Mouse (Mus musculus): ENCODE measurements around the gene Cops7a. TPM values are rescaled to one million over a fixed set of nuclear protein-coding genes. Genes with fewer than 3 reads are reported as not detected.

The Cops7a gene
- 100 to 1,000 TPM; 168 TPM for total RNA-seq (2021)
- long read RNA-seq, experiment 1, transcript Cops7a-202 (8 exons, 1,328 nt): minor isoform, 9 of 312 reads
- long read RNA-seq, experiment 1, transcript Cops7a-201 (8 exons, 1,817 nt): major isoform, 28 of 312 reads
- long read RNA-seq, experiment 1, partial matches to known transcripts: 34 of 312 reads
- long read RNA-seq, experiment 1, other reads (novel, unspliced or antisense): 240 of 312 reads
- long read RNA-seq, experiment 2, transcript Cops7a-201 (8 exons, 1,817 nt): major isoform, 10 of 186 reads
- long read RNA-seq, experiment 2, partial matches to known transcripts: 17 of 186 reads
- long read RNA-seq, experiment 2, other reads (novel, unspliced or antisense): 155 of 186 reads

DNA sequence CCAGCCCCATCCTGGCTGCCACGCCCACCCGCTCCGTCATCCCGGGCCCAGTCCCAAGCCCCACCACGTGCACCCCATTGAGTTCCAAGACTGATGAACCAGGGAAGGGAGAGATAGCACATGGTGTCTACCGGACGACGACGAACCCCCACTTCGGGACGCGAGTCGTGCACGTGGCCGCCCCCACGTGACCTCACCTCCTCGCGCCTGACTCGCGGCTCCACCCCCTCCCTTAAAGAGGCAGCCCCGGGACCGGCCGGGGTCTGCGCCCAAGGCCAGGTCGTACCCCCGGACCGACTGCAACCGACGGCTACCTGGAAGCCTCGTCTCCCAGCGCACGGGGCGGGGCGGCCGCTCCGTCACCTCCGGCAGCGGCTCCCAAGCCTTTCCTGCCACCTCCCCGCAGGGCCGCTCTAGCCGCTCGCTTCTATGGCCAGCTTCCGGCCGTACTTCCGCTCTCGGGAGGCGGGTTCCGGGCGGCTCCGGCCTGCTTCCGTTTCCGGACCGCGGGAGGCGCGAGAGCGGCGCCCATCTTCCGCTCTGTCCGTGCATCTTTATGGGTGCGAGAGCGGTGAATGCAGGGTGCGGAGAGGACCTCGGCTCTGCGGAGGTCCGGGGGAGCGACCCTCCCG, at the start of gene Cops7a:
Cops7a (minus strand) TSS at position 451 of the 632 bp plus-strand sequence.
- DNase-seq (ENCODE audit: low spot score in 2 of 2): peak; percentile 97 to 98

DNA sequence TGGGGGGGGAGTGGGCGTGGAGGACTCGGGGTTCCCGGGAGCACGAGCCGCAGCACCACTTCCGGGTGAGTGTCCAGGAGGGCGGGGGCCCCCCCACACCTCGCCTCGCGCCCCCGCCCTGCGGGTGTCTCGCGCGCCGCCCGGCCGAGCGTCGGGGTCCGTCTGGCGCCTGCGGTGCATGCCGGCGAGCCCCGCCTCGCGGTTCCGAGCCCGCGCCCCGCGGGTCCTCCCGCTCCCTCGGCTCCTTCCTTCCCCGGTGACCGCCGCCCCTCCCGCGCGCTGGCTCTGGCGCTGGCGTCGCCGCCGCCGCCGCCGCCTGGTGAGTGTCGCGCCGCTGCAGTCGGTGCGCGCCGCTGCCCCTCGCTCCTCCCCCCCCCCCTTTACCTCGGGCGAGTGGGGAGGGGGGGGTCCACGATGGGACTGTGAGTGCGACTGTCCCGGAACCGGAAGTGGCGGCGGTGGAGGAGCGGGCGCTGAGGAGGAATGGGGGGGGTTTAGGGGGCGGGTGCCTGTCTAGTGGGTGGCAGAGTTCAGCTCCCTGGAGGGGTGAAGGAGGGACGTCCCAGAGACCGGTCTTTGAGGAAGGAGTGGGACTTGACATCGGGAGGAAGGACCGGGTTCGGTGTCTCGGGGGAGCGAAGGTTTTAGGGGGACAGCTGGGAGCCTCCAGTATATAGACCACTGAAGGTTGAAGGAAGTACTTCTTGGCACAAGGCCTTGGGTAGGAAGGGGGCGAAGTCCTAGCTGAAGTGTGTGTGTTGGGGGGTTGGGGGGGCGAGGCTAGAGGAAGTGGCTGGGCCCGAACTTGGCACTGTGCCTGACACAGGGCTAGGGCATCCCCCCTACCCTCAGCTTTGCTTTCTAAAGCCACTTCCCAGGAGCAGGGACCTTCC, 44.1 kb upstream of the Cops7a start:
- peak; percentile 74 to 79 for DNase-seq (ENCODE audit: low spot score in 2 of 2)

- no peak for DNase-seq (ENCODE audit: low spot score in 2 of 2)
Observed at GRCm38 (mm10) chr6:125009129-125009180, 43.6 kb upstream of the Cops7a start, which contains the start of gene Zfp384. Gene Zfp384 (plus strand): TSS chr6:125009145.

- DNase-seq (ENCODE audit: low spot score in 2 of 2): peak; percentile 96 to 98
Observed at GRCm38 (mm10) chr6:125008586-125009128, 43.3 kb upstream of the Cops7a start.

DNA sequence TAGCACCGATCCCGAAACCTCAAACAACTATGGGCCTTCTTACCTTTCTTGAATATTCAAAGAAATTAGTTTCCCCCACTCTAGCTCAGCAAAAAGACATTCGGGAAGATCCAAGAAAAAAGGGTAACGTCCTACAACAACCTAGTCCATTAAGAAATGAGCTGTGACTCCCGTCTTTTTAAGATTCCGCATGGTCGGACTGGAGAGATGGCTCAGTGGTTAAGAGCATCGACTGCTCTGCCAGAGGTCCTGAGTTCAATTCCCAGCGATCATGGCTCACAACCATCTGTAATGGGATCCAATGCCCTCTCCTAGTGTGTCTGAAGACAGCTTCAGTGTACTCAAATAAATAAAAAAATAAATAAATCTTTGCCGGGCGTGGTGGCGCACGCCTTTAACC, 42.7 kb upstream of the Cops7a start:
- DNase-seq (ENCODE audit: low spot score in 2 of 2): no peak

GRCm38 (mm10) chr6:125005086-125005485, 39.7 kb upstream of the Cops7a start:
- no peak for DNase-seq (ENCODE audit: low spot score in 2 of 2)

- DNase-seq (ENCODE audit: low spot score in 2 of 2): no peak
Observed at GRCm38 (mm10) chr6:125003706-125004105, 38.4 kb upstream of the Cops7a start.

- no peak for DNase-seq (ENCODE audit: low spot score in 2 of 2)
Observed at GRCm38 (mm10) chr6:124999546-124999945, 34.2 kb upstream of the Cops7a start.

- no peak for DNase-seq (ENCODE audit: low spot score in 2 of 2)
Observed at GRCm38 (mm10) chr6:124999091-124999490, 33.8 kb upstream of the Cops7a start.

- peak; percentile 48 to 70 for DNase-seq (ENCODE audit: low spot score in 2 of 2)
Observed at GRCm38 (mm10) chr6:124998066-124998465, 32.7 kb upstream of the Cops7a start.

DNA sequence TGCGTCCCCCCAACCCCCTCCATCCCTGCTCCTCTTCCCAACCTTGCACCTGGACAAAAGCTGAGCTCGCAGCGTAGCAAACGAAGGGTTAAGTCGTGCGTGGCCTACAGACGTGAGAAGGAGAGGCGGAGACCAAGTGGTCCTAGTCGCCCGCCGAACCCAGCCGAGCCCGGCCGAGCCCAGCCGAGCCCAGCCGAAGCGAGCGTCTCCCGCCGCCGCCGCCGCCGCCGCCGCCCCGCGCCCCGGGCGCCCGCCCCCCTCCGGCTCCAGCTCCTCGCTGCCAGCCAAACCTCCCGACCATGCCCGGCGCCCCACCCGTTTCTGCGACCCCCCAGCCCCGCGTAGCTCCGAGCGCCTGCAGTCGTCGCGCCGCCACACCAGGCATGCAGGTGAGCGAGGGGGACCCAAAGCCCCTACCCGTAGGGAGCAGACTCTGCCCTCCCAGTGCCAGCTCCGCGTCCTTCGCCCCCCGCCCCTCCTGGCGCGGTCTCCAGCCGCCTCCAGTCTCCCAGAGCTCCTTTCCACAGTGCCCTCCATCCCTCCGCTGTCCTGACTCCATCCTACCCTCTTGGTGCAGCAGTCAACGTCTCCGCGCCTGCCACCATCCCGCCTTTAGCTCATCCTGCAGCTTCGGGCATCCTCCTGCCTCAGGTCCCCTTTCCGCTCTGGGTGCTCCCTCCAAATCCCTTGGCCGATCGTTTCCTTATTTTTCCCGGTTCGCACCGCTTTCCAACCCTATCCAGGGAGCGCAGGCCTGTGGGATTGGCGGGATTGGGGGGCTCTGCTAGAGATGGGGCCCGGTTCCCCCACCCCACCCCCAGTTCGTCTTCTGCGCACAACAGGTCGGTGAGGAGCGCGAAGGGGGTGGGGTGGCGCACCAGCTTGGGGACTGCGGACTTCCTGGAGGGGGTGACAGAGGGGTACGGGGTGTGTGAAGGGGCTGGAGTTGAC, 31.5 kb upstream of the Cops7a start, which contains the start of gene Pianp:
Pianp (plus strand) TSS at position 144 of the 951 bp plus-strand sequence.
- peak; percentile 85 to 87 for DNase-seq (ENCODE audit: low spot score in 2 of 2)

- DNase-seq (ENCODE audit: low spot score in 2 of 2): no peak
Observed at GRCm38 (mm10) chr6:124995831-124996403, 30.6 kb upstream of the Cops7a start.

DNA sequence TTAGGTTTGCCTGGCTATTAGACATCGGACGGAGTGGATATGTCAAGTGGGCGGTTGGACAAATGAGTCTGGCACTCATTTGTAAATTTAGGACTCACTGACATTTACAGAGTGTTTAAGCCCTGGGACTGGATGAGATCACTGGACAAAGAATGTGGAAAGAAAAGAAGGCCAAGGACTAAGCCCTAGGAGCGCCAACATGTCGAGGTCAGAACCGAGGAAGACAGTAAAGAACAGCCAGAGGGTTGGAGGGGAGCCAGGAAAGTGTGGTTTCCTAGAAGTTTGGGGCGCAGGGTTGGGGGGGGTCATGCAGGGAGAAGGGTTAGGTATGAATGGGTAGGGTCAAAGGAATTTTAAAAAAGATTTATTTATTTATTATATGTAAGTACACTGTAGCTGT, 29.9 kb upstream of the Cops7a start:
- DNase-seq (ENCODE audit: low spot score in 2 of 2): no peak

- no peak for DNase-seq (ENCODE audit: low spot score in 2 of 2)
Observed at GRCm38 (mm10) chr6:124993876-124994275, 28.5 kb upstream of the Cops7a start.

DNA sequence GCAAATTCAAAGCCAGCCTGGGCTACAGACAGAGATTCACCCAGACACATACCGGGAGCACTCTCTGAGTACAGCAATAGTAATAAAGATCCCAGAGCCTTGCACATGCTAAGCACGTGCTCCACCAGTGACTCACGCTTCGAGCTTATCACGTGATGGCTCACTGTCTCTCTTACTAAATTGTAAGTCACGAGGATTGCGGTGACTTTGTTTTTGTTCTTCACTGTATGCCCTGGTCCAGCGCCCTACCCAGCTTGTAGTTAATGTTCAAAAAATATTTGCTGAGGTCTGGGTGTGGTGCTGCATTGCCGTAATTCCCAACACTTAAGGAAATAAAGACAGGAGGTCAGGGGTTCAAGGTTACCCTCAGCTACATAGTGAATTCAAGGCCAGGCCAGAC, 28.0 kb upstream of the Cops7a start:
- no peak for DNase-seq (ENCODE audit: low spot score in 2 of 2)

DNA sequence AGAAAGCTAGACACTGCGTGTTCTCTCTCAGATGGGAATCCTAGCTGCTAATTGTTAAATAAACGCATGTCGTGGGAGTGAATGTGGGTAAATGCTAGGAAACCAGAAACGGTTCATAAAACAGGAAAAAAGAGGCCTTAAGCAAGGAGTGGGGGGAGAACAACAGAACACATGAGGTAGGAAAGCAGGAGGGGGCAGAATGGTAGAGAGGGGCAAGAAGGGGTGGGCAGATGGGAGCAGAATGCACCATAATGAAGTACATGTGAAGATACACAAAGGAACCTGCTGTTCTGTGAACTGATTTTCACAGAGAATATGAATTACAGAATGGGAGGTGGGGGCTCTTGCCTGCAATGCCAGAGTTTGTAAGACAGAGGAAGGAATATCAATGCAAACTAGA, 26.9 kb upstream of the Cops7a start:
- DNase-seq (ENCODE audit: low spot score in 2 of 2): no peak

- DNase-seq (ENCODE audit: low spot score in 2 of 2): peak in 1 of 2 experiments; percentile 29
Observed at GRCm38 (mm10) chr6:124967766-124968165, 2.4 kb upstream of the Cops7a start.

DNA sequence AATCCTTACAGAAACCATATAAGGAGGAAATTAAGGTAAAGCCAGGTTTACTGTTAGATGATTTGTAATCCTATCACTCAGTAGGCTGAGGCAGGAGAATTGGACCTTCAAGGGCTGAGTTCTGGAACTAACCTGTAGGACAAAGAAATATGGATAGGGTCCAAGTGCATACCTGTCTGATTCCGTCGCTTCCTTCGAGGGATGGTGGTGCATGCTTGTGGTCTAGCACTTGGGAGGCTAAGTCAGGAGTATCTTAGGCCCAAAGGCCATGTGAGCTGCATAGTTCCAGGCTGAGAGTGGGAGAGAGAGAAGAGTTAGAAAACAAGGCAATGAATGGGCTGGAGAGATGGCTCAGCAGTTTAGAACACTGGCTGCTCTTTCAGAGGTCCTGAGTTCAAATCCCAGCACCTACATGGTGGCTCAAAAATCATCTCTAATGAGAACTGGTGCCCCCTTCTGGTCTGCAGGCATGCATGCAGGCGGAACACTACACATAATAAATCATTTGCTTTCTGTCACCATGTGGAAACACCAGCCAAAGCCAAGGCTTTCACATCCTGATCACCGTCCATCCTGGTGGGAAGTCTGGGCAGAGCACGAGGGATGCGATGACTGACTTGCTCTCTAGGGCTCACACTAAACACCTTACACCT, 1.3 kb upstream of the Cops7a start:
- DNase-seq (ENCODE audit: low spot score in 2 of 2): peak in 1 of 2 experiments; percentile 10

DNA sequence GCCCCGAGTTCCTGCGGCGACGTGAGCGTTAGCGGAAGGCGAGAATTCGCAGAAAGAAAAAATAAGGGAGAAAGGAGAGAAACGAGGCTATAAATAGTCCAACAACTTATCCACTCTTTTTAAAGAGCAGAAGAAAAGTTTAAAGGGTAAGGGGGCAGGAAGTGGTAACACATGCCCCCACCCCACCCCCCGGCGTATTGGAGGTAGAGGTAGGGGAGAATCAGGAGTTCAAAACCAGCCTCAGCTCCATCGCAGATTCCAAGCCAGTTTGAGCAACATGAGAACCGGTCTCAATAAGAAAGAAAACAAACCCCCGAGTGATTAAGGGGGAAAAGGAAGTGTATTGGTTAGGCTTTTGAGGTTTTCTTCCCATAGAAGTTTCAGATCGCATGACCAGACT, 409 bp upstream of the Cops7a start:
- DNase-seq (ENCODE audit: low spot score in 2 of 2): no peak

GRCm38 (mm10) chr6:124964638-124965037, 700 bp downstream of the Cops7a start:
- DNase-seq (ENCODE audit: low spot score in 2 of 2): no peak

All from left cerebral cortex, adult 18-20 months (tissue).